Mouse (Mus musculus) ZHBTc4 (cell line): ENCODE data around the gene Mgmt.

Source experiments
- DNase-seq: peaks from one replicate; pipeline ENCODE4 v3.0.0-alpha.2; 2011; ENCODE audit warnings: low read depth, low spot score

The Mgmt gene

GRCm38 (mm10) chr7:137112101-137112500 lies 217.7 kb downstream of the Mgmt start:
- DNase-seq = no peak

- no peak for DNase-seq
Observed at GRCm38 (mm10) chr7:137116246-137116645, 221.8 kb downstream of the Mgmt start.

- DNase-seq = no peak
Observed at GRCm38 (mm10) chr7:137121243-137121858, 226.9 kb downstream of the Mgmt start.

- DNase-seq = no peak
Observed at GRCm38 (mm10) chr7:137128726-137129125, 234.3 kb downstream of the Mgmt start.

GRCm38 (mm10) chr7:137130211-137130610 lies 235.8 kb downstream of the Mgmt start:
- no peak for DNase-seq

- DNase-seq = no peak
Observed at GRCm38 (mm10) chr7:137131957-137132356, 237.5 kb downstream of the Mgmt start.

GRCm38 (mm10) chr7:137138101-137138500 lies 243.7 kb downstream of the Mgmt start:
- DNase-seq = no peak

- DNase-seq = no peak
Observed at GRCm38 (mm10) chr7:137140321-137140720, 245.9 kb downstream of the Mgmt start.

GRCm38 (mm10) chr7:137141386-137141785 lies 247.0 kb downstream of the Mgmt start:
- DNase-seq = no peak

- DNase-seq = no peak
Observed at GRCm38 (mm10) chr7:137147101-137147500, 252.7 kb downstream of the Mgmt start.

GRCm38 (mm10) chr7:137151854-137152253 lies 257.4 kb downstream of the Mgmt start:
- no peak for DNase-seq

GRCm38 (mm10) chr7:137154623-137155022 lies 260.2 kb downstream of the Mgmt start:
- DNase-seq = no peak

- DNase-seq = peak; percentile 23
Observed at GRCm38 (mm10) chr7:137159086-137159485, 264.7 kb downstream of the Mgmt start.

- no peak for DNase-seq
Observed at GRCm38 (mm10) chr7:137172278-137172677, 277.9 kb downstream of the Mgmt start.
